Mouse (Mus musculus): ENCODE measurements around the gene Phc3.

Phc3 gene

GRCm38 (mm10) chr3:30969104-30969581, at the start of gene Phc3:
Gene Phc3 (minus strand): TSS chr3:30969415.
- peak; percentile 85 to 87 for DNase-seq (ENCODE audit: low read depth in 2 of 2, low spot score in 2 of 2)

- DNase-seq (ENCODE audit: low read depth in 2 of 2, low spot score in 2 of 2), result no peak
Measured at GRCm38 (mm10) chr3:31017652-31018051, 48.4 kb upstream of the Phc3 start.

- DNase-seq (ENCODE audit: low read depth in 2 of 2, low spot score in 2 of 2), result no peak
Measured at GRCm38 (mm10) chr3:31016594-31017196, 47.5 kb upstream of the Phc3 start.

- no peak for DNase-seq (ENCODE audit: low read depth in 2 of 2, low spot score in 2 of 2)
Measured at GRCm38 (mm10) chr3:31015682-31016443, 46.6 kb upstream of the Phc3 start.

- DNase-seq (ENCODE audit: low read depth in 2 of 2, low spot score in 2 of 2), result no peak
Measured at GRCm38 (mm10) chr3:31014374-31014773, 45.2 kb upstream of the Phc3 start.

- DNase-seq (ENCODE audit: low read depth in 2 of 2, low spot score in 2 of 2), result no peak
Measured at GRCm38 (mm10) chr3:31004320-31005209, 35.4 kb upstream of the Phc3 start.

DNA sequence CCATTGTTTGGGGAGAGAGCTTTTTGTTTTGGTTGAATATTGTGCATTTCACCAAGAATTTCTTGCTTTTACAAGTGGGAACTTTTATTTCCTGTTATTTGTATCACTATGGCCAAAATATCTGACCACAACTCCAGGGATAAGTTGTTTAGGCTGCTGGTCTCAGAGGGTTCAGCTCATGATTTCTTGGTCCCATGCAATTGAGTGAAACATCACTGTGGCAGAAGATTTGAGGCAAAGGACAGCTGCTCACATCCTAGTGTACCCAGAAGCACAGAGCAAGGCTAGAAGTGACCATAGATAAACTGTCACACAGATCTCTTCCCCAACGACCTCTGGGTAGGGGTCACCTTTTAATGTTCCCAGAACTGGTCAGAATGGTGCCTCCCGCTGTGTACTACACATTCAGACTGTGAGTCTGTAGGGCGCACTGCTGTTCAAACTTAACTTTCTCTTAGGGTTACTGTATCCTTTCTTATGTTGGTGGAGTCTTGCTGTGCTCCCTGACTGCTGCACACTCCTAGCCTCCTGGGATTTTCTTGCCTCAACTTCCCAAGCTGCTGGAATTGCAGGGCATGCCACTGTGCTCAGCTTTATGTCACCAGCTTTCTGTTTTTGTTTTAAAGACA, 31.9 kb upstream of the Phc3 start:
- DNase-seq (ENCODE audit: low read depth in 2 of 2, low spot score in 2 of 2), result no peak

- DNase-seq (ENCODE audit: low read depth in 2 of 2, low spot score in 2 of 2), result no peak
Measured at GRCm38 (mm10) chr3:31000018-31000407, 30.8 kb upstream of the Phc3 start.

GRCm38 (mm10) chr3:30999401-31000017, 30.3 kb upstream of the Phc3 start:
- DNase-seq (ENCODE audit: low read depth in 2 of 2, low spot score in 2 of 2), result no peak

DNA sequence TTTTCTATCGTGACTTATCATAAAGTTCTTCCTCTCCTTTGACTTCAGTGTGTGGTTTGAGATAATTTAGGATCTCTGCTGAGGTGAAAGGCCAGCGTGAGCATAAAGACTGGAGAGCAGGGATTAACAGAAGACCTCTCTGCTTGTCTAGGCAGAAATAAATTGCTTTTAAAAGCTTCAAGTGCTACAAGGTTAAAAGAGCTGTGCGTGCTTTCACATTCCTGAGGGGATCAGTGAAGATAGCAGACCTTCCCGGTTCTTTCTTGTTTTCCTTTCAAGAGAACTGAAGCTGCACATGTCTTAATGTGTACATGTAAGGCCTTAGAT, 27.4 kb upstream of the Phc3 start:
- no peak for DNase-seq (ENCODE audit: low read depth in 2 of 2, low spot score in 2 of 2)

DNA sequence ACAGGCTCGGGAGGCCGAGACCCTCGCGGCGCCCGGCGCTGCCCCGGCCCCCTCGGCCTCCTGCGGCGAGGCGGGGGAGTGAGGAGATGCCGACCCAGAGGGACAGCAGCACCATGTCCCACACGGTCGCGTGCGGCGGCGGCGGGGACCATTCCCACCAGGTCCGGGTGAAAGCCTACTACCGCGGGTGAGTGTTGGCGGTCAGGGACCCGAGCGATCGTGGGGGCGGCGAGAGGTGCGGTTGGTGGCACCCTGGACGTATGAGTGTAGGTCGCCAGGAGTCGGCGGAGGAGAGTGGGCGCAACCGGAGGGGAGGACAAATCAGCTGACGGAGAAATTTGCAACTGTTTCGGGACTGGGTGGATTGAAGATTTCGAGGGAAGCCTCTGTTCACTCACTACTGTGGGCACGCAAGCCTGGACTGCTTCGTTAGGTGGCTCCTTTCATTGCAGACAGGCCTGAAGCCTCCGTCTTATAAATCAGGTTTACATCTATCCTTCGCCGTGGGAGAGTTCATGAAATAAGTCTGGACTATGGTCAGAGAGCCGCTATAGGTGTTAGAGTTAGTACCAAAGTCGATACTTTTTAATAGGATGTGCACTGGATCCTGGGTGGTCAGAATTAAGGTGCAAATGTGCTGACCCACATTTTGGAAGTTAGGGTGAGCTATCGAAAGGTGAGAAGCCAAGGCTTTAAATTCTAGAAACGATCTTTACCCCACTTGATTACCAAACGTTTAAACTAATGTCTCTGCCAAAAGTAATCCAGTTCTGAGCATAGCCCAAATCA, 26.9 kb upstream of the Phc3 start:
- no peak for DNase-seq (ENCODE audit: low read depth in 2 of 2, low spot score in 2 of 2)

DNA sequence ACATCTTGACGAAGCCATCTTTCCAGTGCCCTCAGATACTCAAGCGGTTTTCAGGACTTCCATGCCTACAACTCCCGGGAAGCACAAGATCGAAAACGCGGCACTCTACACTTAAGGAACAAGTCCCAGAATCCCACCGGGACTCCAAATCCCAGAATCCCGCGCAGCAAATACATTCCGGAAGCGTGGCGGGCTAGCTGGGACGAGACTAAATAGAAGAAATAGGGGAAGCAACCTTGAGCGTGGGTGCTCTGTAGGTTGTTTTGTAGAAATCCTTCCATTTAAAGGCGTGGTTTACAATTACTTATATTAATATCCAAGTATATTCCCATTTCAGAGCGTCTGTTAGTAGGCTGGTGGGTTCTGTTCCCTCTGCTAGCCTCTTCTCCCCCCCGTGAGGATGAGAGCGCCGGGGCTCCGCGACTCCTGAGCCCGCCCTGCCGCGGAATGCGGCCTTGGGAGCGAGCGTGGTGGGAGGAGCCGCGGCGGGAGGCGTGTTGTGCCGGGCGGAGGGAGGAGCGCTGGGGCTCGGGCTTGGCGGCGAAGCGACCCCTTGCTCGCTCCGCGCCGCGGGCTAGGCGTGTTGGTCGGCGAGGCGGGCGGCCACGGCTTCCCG, 26.2 kb upstream of the Phc3 start, which contains the start of gene Prkci:
Gene Prkci, plus strand, starts transcription at position 465 of the 616 bp plus-strand sequence.
- peak; percentile 85 to 89 for DNase-seq (ENCODE audit: low read depth in 2 of 2, low spot score in 2 of 2)

GRCm38 (mm10) chr3:30994859-30995258, 25.6 kb upstream of the Phc3 start:
- DNase-seq (ENCODE audit: low read depth in 2 of 2, low spot score in 2 of 2), result no peak

GRCm38 (mm10) chr3:30993066-30993573, 23.9 kb upstream of the Phc3 start:
- DNase-seq (ENCODE audit: low read depth in 2 of 2, low spot score in 2 of 2), result no peak

DNA sequence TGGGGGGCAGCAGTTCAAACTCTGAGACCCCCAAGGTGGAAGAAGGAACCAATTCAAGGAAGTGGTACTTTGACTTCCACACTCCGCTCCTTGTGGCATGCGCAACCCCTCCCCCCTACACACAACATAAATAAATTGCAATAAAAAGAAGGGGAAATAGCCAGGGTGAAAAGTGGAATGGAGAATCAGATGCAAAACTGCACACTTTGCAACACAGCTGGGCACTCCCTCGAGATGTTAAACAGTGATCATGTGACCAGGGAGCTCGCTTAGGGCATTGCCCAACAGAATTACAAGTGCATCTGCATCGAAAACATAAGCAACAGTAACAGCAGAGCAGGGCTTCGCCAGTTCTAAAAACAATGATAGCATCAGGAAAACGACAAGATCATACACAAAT, 22.9 kb upstream of the Phc3 start:
- no peak for DNase-seq (ENCODE audit: low read depth in 2 of 2, low spot score in 2 of 2)

GRCm38 (mm10) chr3:30987396-30988318, 18.4 kb upstream of the Phc3 start:
- DNase-seq (ENCODE audit: low read depth in 2 of 2, low spot score in 2 of 2), result no peak

- no peak for DNase-seq (ENCODE audit: low read depth in 2 of 2, low spot score in 2 of 2)
Measured at GRCm38 (mm10) chr3:30982924-30983536, 13.8 kb upstream of the Phc3 start.
